Mouse (Mus musculus): ENCODE results near the gene Gm7954. TPM values are rescaled to one million over a fixed set of nuclear protein-coding genes. Genes with fewer than 3 reads are reported as not detected.

Gm7954 gene
- polyA plus RNA-seq (2015; fragmentation: Nextera tagmentation; extraction: Ambion mirVana), result not detected in 2 replicates

DNA sequence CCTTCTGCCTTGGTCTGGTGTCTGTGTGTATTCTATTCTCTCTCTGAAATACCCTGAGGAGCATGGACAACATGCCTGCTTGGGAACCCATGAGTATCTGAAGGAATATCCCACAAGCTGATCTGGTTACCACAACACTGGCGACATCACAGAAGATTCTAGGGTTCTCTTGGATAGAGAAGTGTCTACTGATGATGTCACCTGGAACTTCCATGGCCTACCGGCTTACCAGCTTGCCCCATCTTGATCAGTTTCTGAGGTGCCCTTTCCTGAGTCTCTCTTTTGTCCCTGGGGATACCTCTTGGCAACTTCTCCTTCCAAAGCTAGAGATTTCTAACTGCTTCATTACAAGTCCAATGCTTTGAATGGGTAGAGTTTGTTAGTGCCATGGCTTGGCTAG is at the start of gene Gm7954:
TSS of gene Gm7954 (minus strand) at position 101 of the 400 bp plus-strand sequence.

DNA sequence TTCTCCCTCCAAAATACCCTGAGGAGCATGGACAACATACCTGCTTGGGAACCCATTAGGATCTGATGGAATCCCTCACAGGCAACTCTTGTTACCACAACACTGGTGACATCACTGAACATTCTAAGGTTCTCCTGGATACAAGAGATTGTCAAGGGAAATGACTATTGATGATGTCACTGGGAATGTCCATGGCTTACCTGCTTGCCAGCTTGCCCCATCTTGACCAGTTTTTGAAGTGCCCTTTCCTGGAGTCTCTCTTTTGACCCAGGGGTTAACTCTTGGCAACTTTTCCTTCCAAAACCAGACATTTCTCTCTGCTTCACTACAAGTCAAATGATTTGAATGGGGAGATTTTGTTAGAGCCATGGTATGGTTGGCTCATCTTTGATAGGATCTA is 36.1 kb upstream of the Gm7954 start, which contains the start of gene Gm3486:
TSS of gene Gm3486 (minus strand) at position 101 of the 400 bp plus-strand sequence.

DNA sequence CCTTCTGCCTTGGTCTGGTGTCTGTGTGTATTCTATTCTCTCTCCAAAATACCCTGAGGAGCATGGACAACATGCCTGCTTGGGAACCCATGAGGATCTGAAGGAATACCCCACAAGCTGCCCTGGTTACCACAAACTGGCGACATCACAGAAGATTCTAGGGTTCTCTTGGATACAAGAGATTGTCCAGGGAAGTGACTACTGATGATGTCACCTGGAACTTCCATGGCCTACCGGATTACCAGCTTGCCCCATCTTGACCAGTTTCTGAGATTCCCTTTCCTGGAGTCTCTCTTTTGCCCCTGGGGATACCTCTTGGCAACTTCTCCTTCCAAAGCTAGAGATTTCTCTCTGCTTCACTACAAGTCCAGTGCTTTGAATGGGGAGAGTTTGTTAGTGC is 45.1 kb downstream of the Gm7954 start, which contains the start of gene Gm6482:
TSS of gene Gm6482 (minus strand) at position 101 of the 400 bp plus-strand sequence.

Other genes with a start within 250 kb of the Gm7954 start
- gene Gm2832, start 174.7 kb downstream of the Gm7954 start, polyA plus RNA-seq (2015; fragmentation: Nextera tagmentation; extraction: Ambion mirVana), result not detected in 2 replicates
- not detected in 2 replicates for gene Gm5798, start 104.9 kb downstream of the Gm7954 start, polyA plus RNA-seq (2015; fragmentation: Nextera tagmentation; extraction: Ambion mirVana)
- not detected in 2 replicates for gene Gm7945, start 67.1 kb downstream of the Gm7954 start, polyA plus RNA-seq (2015; fragmentation: Nextera tagmentation; extraction: Ambion mirVana)
- gene Gm6482, start 45.2 kb downstream of the Gm7954 start, polyA plus RNA-seq (2015; fragmentation: Nextera tagmentation; extraction: Ambion mirVana), result not detected in 2 replicates
- gene Gm3486, start 36.0 kb upstream of the Gm7954 start, polyA plus RNA-seq (2015; fragmentation: Nextera tagmentation; extraction: Ambion mirVana), result not detected in 2 replicates
- not detected in 2 replicates for gene Gm7970, start 102.1 kb upstream of the Gm7954 start, polyA plus RNA-seq (2015; fragmentation: Nextera tagmentation; extraction: Ambion mirVana)
- not detected in 2 replicates for gene 1700049E17Rik2, start 119.7 kb upstream of the Gm7954 start, polyA plus RNA-seq (2015; fragmentation: Nextera tagmentation; extraction: Ambion mirVana)
- gene Gm3072, start 171.1 kb upstream of the Gm7954 start, polyA plus RNA-seq (2015; fragmentation: Nextera tagmentation; extraction: Ambion mirVana), result not detected in 2 replicates
- not detected in 2 replicates for gene Gm3676, start 193.0 kb upstream of the Gm7954 start, polyA plus RNA-seq (2015; fragmentation: Nextera tagmentation; extraction: Ambion mirVana)
- gene Gm8068, start 248.4 kb upstream of the Gm7954 start, polyA plus RNA-seq (2015; fragmentation: Nextera tagmentation; extraction: Ambion mirVana), result not detected in 2 replicates